Mouse (Mus musculus) thymus, adult 2 months (tissue): ENCODE results near the gene Slc26a8. TPM values are rescaled to one million over a fixed set of nuclear protein-coding genes. Genes with fewer than 3 reads are reported as not detected.

Experiments used
- DNase-seq: peaks from one replicate; pipeline ENCODE4 v3.0.0; 2021
- H3K27ac ChIP-seq: fragments of 200-500 bp; 2 replicates; pipeline ENCODE4 v1.5.1; 2012; ENCODE audit warnings: low read length, control low read depth; ENCODE audit not compliant: control insufficient read depth, insufficient read depth
- H3K27me3 ChIP-seq: fragments of 200-500 bp; 2 replicates; pipeline ENCODE4 v1.6.1; 2012; ENCODE audit warnings: mild to moderate bottlenecking, low read length, moderate library complexity, mixed read lengths; ENCODE audit not compliant: control insufficient read depth, insufficient read depth
- H3K36me3 ChIP-seq: fragments of 200-500 bp; 2 replicates; pipeline ENCODE4 v1.6.1; 2012; ENCODE audit warnings: mild to moderate bottlenecking, low read length, moderate library complexity; ENCODE audit not compliant: control insufficient read depth, insufficient read depth
- H3K4me1 ChIP-seq: fragments of 200-500 bp; replicated peaks from 2 replicates; pipeline ENCODE4 v1.6.1; 2012; ENCODE audit warnings: low read length; ENCODE audit not compliant: control insufficient read depth, insufficient read depth
- H3K4me3 ChIP-seq: fragments of 200-500 bp; 2 replicates; pipeline ENCODE4 v1.5.1; 2012; ENCODE audit warnings: mild to moderate bottlenecking, low read length, control low read depth, moderate library complexity; ENCODE audit not compliant: control insufficient read depth, insufficient read depth
- CTCF ChIP-seq: fragments of 200-500 bp; IDR thresholded peaks from 2 replicates; pipeline ENCODE4 v1.5.1; 2012; ENCODE audit warnings: mild to moderate bottlenecking, control low read depth, low read length, moderate library complexity, borderline replicate concordance; ENCODE audit not compliant: control insufficient read depth, poor library complexity, insufficient read depth; ENCODE audit errors: extremely low read depth
- POLR2A ChIP-seq: fragments of 200-500 bp; IDR thresholded peaks from 2 replicates; pipeline ENCODE4 v1.6.1; 2012; ENCODE audit warnings: mild to moderate bottlenecking, low read length, control low read depth, moderate library complexity; ENCODE audit not compliant: control insufficient read depth, poor library complexity, insufficient read depth; ENCODE audit errors: extremely low read depth
- WGBS: fragments of 180-500 bp; shearing (Covaris S2); methylation state at CpG from one replicate; pipeline ENCODE4 v1.1.7; 2018; 5-methylcytosine and 5-hydroxymethylcytosine counted together
- polyA plus RNA-seq: library from polyadenylated mRNA; depleted of rRNA; stranded (reverse); fragments of >200 nt; gene quantifications from 2 replicates; pipeline ENCODE4 v1.2.3, GENCODE M21; 2012

The Slc26a8 gene
- polyA plus RNA-seq, 1 experiment = 0.75 TPM

DNA sequence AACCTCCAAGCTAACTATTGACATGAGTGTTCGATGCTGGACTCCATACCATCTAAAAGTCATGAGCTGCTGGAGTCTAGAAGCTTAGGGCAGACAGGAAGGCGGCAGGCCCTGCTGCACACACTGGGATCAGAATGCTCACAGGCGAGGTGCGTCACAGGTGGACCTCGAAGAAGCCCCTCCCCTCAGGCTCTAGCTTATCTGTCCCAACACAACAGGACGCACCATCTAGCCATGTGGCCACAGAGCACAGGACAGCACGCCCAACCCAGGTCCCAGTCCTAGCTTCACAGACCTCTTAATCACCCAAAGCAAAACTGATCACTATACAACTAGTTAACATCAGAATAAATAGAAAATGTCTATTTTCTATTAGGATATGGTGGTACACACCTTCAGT is 71.9 kb downstream of the Slc26a8 start:
- 88% methylated on average over 7 of the region's 7 CpGs for WGBS
- H3K4me3 ChIP-seq = no peak overlapping the region
- peaks cover 30% of the 10 kb centered on the region for H3K4me1 ChIP-seq
- no peaks in the 10 kb centered on the region for H3K27me3 ChIP-seq
- TF ChIP-seq POLR2A (no peak), CTCF (no peak)
- H3K27ac ChIP-seq = no peak overlapping the region
- no peak for DNase-seq
- 0 out of 2 replicates have a peak, but pooled peaks cover 7% of the 10 kb centered on the region for H3K36me3 ChIP-seq

- WGBS = 29% methylated on average over 10 of the region's 10 CpGs
- 0 out of 2 replicates have a peak, but pooled peaks cover 7% of the 10 kb centered on the region for H3K36me3 ChIP-seq
Measured at GRCm38 (mm10) chr17:28617636-28618035, 72.4 kb downstream of the Slc26a8 start.

GRCm38 (mm10) chr17:28615332-28615731 is 74.7 kb downstream of the Slc26a8 start:
- DNase-seq = no peak
- TF ChIP-seq POLR2A (no peak), CTCF (no peak)
- no peak overlapping the region for H3K27ac ChIP-seq
- no peaks in the 10 kb centered on the region for H3K27me3 ChIP-seq
- no peak overlapping the region for H3K4me3 ChIP-seq
- 98% methylated on average over 4 of the region's 4 CpGs for WGBS
- H3K4me1 ChIP-seq = peaks cover 20% of the 10 kb centered on the region
- 0 out of 2 replicates have a peak, but pooled peaks cover 7% of the 10 kb centered on the region for H3K36me3 ChIP-seq

More at GRCm38 (mm10) chr17:28617636-28618035, 72.4 kb downstream of the Slc26a8 start:
- Histone ChIP-seq H3K4me3 (no peak overlapping the region), H3K27ac (0 out of 2 replicates have a peak overlapping the region, but pooled peaks have one; percentile 7), H3K27me3 (no peaks in the 10 kb centered on the region), H3K4me1 (peaks cover 32% of the 10 kb centered on the region)
- TF ChIP-seq CTCF = no peak
- TF ChIP-seq POLR2A = no peak
- DNase-seq = no peak

- Histone ChIP-seq H3K36me3 (0 out of 2 replicates have a peak, but pooled peaks cover 7% of the 10 kb centered on the region), H3K4me3 (no peak overlapping the region), H3K27me3 (no peaks in the 10 kb centered on the region), H3K27ac (peak overlapping the region; percentile 60; the same call in 1 of the 2 replicates), H3K4me1 (peaks cover 19% of the 10 kb centered on the region)
- WGBS = 62% methylated on average over 6 of the region's 6 CpGs
- TF ChIP-seq CTCF (no peak), POLR2A (no peak)
- no peak for DNase-seq
Measured at GRCm38 (mm10) chr17:28613096-28613495, 76.9 kb downstream of the Slc26a8 start.

DNA sequence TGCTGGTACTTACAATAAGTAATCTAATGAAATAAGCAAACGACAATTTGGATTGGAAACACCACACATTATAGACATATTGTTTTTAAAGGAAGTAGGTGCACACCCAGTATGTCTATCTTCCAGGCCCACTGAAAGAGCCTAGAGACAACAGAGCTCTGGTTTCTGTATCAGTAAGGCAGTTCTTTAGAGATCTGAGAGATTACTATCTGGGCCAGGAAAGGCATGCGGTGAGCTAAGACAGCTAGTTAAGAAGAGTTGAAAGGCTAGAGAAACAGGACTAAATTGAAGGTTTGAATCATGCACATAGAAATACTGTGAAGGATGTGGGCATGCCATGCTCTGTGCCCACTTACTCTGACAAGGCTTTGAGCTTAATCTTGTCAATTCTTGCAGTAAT is 77.4 kb downstream of the Slc26a8 start:
- H3K27me3 ChIP-seq = no peaks in the 10 kb centered on the region
- DNase-seq = peak; percentile 31
- WGBS = 8% methylated on average over 2 of the region's 2 CpGs
- H3K4me3 ChIP-seq = no peak overlapping the region
- H3K27ac ChIP-seq = peak overlapping the region; percentile 60; the same call in 1 of the 2 replicates
- TF ChIP-seq POLR2A (no peak), CTCF (no peak)
- peaks cover 7% of the 10 kb centered on the region; the same call in 1 of the 2 replicates for H3K36me3 ChIP-seq
- H3K4me1 ChIP-seq = peaks cover 16% of the 10 kb centered on the region

- Histone ChIP-seq H3K36me3 (peaks cover 26% of the 10 kb centered on the region), H3K4me1 (peaks cover 11% of the 10 kb centered on the region), H3K27ac (no peak overlapping the region), H3K27me3 (no peaks in the 10 kb centered on the region), H3K4me3 (no peak overlapping the region)
- DNase-seq = no peak
- TF ChIP-seq CTCF = no peak
- no peak for TF ChIP-seq POLR2A
- WGBS = 61% methylated on average over 3 of the region's 3 CpGs
Measured at GRCm38 (mm10) chr17:28609543-28609942, 80.5 kb downstream of the Slc26a8 start.

DNA sequence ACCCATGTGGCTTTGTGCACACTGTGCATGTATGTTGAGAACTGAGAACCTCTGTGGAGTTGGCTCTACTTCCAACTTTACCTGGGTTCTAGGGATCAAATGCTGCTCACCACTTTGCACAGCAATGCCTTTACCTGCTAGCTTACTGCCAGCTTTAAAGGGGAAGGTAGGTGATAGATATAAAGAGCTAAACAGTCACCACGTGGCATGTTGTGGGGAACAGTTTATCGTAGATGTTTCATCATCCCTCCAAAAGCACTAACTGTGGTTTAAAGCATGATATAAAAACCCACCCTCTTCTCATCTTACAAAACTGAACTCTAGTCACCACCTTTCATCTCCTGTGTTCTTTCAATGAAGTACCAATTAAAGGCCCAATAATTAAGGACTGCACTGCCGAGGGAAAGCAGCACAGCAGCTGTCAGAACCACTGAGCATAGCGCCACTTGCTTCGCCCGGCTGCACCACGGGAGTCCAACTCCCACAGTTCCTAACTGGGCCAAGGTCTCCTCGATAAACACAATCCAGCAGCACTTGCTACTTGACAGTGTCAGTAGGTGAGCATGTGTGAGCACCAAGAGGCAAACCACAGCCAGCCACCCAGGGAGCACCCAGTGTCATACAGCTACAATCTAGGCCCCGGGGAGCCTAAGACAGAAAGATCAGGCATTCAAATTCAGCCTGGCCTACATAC is 88.3 kb downstream of the Slc26a8 start:
- Histone ChIP-seq H3K36me3 (peaks cover 74% of the 10 kb centered on the region), H3K4me1 (no peaks in the 10 kb centered on the region), H3K27ac (no peak overlapping the region), H3K27me3 (no peaks in the 10 kb centered on the region), H3K4me3 (no peak overlapping the region)
- DNase-seq = no peak
- TF ChIP-seq CTCF = no peak
- WGBS = 87% methylated on average over 9 of the region's 9 CpGs
